In the genomic region with DNA sequence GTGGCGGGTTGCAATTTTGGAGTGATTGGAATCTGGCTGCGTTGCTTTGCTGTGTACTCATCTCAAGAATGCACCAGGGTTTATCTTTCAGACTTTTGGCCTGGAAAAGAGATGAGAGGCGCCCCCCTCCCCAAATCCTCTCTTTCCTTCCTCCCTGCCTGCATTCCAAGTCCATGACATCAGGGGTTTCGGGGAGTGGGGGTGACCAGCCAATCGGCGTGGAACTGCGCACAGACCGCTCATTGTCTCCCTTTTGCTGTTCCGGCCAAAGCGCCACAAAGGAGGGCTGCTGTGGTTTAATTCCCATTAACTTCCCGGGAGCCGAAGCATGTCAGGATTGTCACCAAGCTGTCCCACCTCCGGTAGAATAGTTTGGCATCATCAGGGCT, we compare ENCODE assay signal across 8 mouse cellular contexts. TPM values are rescaled to one million over a fixed set of nuclear protein-coding genes. Genes with fewer than 3 reads are reported as not detected.
DNase-seq lines count a peak whose midpoint lies in the region; ATAC-seq and TF ChIP-seq lines count a peak whose summit lies in the region.

No protein-coding gene starts in this region.

- DNase-seq in MN1 (ENCODE audit: low spot score), result peak; percentile 67
- peak; percentile 21 for DNase-seq in cerebellum, adult 8-10 months
- peak; percentile 90 for DNase-seq in hindbrain, embryonic 10.5 days (ENCODE audit: low spot score)
- peak; percentile 60 for DNase-seq in layer of hippocampus, adult 9-11 months
- peak; percentile 91 for DNase-seq in lung, embryonic 14.5 days
- peak; percentile 55 for DNase-seq in ovary, postnatal 36 days (ENCODE audit: low spot score)
- no peak for DNase-seq in T-cell, adult 2 months (ENCODE audit: low spot score)

- peak overlapping the region; percentile 97 for H3K9ac ChIP-seq in lung, embryonic 14.5 days

- peaks cover 12% of the 10 kb centered on the region for H3K27me3 ChIP-seq in hindbrain, embryonic 10.5 days (ENCODE audit: insufficient read depth, poor library complexity, severe bottlenecking)
- peaks cover 3% of the 10 kb centered on the region; the same call in 1 of the 2 replicates for H3K27me3 ChIP-seq in lung, embryonic 14.5 days (ENCODE audit: insufficient read depth, low read length)

- peaks cover 24% of the 10 kb centered on the region for H3K36me3 ChIP-seq in hindbrain, embryonic 10.5 days
- 0 out of 2 replicates have a peak, but pooled peaks cover 4% of the 10 kb centered on the region for H3K36me3 ChIP-seq in lung, embryonic 14.5 days (ENCODE audit: insufficient read depth)

- 0% methylated on average over 13 of the region's 13 CpGs for WGBS in hindbrain, embryonic 10.5 days
- WGBS in lung, embryonic 14.5 days, result under 1% methylated on average over 13 of the region's 13 CpGs

- TF ChIP-seq CTCF in lung, embryonic 14.5 days (IDR thresholded peaks at IDR 0.05; ENCODE audit: low read depth), result no peak

- H3K9me3 ChIP-seq in hindbrain, embryonic 10.5 days, result no peaks in the 10 kb centered on the region
- H3K9me3 ChIP-seq in lung, embryonic 14.5 days (ENCODE audit: low read depth, low read length), result no peaks in the 10 kb centered on the region

- H3K27ac ChIP-seq in hindbrain, embryonic 10.5 days, result peak overlapping the region; percentile 100
- H3K27ac ChIP-seq in lung, embryonic 14.5 days (ENCODE audit: low read depth), result peak overlapping the region; percentile 100

- peak overlapping the region; percentile 90 for H3K4me3 ChIP-seq in hindbrain, embryonic 10.5 days
- peak overlapping the region; percentile 89 for H3K4me3 ChIP-seq in lung, embryonic 14.5 days (ENCODE audit: low read depth, low read length)

- ATAC-seq in frontal cortex, adult (ENCODE audit: low TSS enrichment), result peak; percentile 39
- peak; percentile 57 for ATAC-seq in lung, embryonic 14.5 days (ENCODE audit: insufficient read depth)

- peak overlapping the region; percentile 92 for H3K4me2 ChIP-seq in lung, embryonic 14.5 days

- peaks cover 56% of the 10 kb centered on the region for H3K4me1 ChIP-seq in hindbrain, embryonic 10.5 days (replicated peaks)
- peaks cover 25% of the 10 kb centered on the region for H3K4me1 ChIP-seq in lung, embryonic 14.5 days (ENCODE audit: insufficient read depth)

RNA-seq across cellular contexts. Expression of a gene that starts 1.2 kb away (rescaled TPM):
- 918 and 954 TPM in 2 replicates for polyA plus RNA-seq in hindbrain, embryonic 10.5 days (2016; fragmentation: Nextera tagmentation; extraction: Ambion mirVana)
- 671 and 678 TPM in 2 replicates for polyA plus RNA-seq in lung, embryonic 14.5 days (2014; fragmentation: Nextera tagmentation; extraction: Ambion mirVana)
